Mouse (Mus musculus) lung, postnatal 25 days (tissue): ENCODE measurements around the gene Ggct.

ENCODE experiments used
- DNase-seq: peaks from one replicate; pipeline ENCODE4 v3.0.0; 2022; ENCODE audit warnings: low spot score

Ggct gene

DNA sequence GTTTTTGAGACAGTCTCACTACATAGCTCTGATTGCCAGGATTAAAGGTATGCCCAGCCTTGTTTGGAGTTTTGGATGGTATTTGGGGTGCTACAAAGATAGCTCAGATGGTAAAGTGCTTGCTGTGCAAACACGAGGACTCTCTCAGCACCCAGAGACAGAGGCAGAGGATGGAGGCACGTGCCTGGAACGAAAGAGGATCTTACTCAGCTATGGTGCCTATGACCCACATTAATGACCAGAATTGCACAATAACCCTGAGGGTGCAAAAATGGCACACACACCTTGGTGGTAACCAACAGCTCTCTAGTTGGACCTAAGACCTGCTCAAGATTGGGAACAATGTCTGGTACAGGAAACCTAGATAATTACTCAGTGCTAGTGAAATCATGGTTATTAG is 40.2 kb downstream of the Ggct start:
- DNase-seq: no peak

DNA sequence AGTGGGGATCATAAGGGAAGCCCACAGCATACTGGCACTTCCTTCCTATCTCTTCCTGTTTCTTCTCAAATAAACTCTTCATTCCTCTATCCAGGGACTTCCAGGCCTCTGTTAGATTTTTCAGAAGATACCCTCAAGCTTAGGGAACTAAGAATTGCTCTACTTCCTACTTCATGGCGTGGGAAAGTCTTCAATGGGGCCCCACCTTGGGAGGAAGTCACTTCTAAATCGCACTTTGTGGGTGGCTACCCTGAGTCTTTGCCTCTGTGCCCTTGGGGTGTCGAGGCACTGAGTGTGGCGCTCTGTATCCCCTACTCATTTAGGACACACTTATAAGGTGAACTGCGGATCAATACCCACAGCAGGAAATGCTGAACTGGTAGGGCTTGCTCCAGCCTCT is 44.1 kb downstream of the Ggct start:
- DNase-seq: no peak

DNA sequence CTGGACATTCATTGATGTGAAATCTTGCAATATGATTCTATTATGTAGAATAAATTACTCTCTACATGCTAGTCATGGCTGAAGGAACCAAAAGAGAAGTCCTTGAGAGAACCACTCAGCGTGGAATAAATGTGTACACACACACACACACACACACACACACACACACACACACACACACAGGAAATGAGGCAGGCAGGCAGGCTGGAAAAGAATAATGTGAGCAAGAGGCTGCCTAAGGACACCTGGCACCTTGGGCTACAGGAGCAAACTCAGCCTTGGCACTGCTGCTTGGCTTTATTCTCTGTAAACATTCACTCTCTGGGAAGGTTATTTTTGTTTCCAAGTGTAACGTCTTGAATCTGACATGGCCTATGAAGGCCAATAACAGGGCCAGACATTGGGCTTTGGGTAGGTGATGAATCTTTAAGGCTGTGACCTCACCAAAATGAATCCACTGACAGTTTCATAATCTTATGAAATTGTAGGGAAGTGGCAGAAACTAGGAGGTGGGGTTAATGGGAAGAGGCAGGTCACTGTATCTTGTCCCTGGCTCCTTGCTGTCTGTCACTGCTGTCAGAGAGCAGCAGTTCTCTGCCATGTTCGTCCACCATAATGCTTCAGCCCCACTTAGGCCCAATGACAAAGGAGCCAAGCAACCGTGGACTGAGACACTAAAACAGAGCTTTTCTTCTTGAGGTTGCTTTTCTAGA is 46.4 kb downstream of the Ggct start:
- no peak for DNase-seq

DNA sequence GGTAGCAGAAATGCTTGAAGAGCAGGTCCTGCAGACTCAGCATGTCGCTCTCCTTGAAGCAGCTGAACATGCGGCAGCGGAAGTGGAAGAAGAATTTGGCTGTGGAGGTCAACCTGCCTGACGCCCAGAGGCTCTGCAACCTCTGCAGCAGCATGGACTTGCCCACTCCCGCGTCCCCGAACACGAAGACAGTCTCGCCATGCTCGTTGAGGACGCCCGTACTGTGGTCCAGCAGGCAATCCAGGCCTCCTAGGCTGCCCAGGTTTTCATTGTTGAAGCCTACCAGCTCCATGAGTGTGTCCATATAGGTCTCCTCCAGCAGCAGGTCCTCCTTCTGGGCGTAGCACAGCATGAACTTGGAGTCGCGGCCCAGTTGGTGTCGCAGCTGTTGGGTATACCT is 48.2 kb downstream of the Ggct start:
- no peak for DNase-seq

DNA sequence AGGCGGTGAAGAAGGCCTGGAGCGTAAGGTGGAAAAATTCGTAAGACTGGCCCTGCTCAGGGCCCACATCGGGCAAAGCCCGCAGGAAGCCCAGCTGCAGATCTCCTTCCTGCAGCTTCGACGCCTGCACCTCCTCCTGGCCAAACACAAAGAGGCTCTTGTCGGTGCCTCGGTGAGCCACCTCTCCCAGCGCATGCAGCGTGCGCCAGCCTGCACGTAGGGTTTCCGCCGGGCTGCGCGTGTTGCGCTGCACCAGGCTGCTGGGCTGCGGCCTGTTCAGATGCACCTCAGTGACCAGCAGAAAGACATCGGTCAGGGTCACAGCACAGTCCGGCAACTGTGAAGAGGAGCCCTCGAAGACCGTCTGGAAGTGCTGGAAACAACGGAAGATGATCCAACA is 49.0 kb downstream of the Ggct start:
- no peak for DNase-seq

DNA sequence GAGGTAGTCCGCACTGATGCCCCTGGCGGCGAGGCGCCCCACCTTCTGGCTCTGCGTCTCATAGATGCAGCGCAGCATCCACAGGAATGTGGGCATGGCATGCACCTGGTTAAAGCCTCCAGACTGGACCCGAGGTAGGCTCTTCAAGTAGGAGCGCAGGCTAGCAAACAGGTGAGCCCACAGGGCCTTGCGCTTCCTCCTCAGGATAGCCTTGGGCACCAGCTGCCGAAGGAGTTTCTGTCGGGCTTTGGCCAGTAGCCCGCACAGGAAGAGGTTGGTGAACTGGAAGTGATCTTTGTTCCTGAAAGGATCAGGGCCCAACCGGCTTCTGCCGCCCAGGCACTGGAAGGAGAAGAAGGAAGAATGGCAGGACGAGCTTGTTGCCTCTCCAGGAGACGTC is 49.5 kb downstream of the Ggct start:
- no peak for DNase-seq

DNA sequence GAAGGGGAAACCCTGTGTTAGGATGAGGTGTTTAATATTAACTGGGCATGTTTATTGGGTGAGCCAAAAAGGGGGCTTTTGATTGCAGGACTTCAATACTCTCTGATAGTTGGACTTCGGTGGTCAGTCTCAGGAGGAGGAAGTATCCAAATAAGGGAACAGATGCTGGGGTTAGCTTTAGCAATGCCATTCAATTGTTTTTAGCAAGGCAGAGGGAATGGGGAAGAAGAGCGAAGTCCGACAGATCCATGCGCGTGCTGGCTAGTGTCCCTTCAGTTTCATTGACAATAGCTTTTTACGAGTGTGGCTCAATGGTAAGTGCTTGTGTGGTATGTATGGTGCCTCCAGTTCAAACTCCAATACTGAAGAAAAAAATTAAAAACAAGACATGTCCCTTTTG is 51.6 kb downstream of the Ggct start:
- DNase-seq: no peak

DNA sequence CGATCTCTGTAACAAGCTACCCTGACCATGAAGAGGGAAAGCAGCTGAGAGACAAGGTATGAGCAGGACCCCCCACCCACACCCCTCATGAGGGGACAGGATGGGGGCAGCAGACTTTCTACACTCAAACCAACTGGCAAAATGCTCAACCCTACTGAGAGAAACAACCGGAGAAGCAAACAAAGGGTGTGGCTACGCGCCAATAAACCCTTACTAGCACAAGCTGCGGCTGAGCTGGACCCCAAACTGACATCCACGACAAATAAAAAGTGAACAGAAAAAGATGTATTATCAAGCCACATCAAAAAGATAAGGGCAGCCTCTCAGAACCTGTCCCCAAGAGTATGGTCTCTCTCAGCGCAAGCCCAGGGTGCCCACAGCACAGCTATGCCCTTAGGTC is 52.6 kb downstream of the Ggct start:
- no peak for DNase-seq

DNA sequence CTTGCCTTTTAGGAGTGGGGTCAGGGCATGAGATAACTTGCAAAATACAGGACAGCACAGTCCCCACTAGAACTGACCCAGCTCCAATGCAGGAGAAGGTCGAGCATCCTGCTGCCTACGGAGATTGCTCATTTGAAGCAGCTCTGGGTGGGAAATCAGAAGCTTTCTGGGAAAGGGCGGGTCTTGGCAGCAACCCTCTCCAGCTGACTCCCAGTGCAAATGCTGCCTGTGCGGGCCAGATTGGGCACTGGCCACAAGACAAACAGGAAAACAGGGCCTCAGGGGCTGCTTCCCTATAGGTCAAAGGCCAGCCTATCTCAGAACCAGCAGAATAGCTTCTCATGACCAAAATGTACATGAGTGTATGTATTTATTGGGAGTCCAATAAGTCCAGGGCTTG is 53.1 kb downstream of the Ggct start:
- DNase-seq: peak; percentile 80

DNA sequence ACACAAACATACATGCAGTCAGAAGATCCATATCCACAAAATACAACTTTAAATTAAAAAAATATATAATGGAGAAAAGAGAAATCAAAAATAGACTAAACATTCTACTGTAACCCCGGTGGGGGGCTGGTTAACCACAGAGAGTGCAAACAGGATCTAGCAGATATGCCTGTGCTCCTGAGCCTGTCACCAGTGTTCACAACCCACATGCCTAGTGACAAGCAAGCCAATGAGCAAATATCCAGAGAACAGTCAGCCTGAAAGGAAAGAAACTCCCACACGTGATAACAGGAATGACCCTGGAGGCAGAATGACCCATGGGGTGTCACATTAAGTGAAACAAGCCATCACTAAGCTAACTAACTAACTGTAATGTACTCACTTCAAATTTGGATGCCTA is 56.3 kb downstream of the Ggct start:
- no peak for DNase-seq

DNA sequence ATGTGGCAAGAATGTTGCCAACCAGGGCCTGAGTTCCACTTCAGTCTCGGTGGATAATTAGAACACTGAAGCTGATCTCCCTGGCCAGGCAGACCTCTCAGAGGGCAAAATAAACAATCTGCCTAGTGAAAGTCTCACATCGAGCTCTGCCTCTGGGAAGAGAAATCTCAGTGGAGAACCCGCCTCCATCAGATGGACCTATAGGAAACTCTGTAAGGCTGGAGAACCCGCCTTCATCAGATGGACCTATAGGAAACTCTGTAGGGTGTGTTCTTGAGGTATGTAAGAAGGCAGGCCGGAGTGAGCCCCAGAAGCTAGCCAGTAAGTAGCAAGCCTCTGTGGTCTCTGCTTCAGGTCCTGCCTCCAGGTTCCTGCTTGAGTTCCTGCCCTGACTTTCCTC is 57.8 kb downstream of the Ggct start:
- no peak for DNase-seq

DNA sequence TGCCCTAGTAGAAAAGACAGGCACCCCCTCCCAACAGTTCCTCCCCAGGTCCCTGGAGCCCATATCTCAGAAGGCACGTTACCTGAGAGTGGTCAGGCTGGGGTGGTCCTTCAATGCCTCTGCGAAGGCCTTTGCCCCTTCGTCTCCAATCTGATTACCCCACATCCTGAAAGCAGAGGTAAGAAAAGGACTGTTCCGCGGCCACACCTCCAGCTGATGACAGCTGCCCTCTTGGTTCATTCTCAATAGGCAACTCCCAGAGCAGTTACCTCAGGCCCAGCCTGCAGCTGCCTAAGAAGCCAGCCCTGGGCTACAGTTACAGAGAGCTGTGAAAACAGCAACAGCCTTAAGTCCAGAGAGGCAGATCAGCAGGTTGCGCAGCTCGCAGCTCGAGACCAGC is 58.4 kb downstream of the Ggct start:
- DNase-seq: no peak

DNA sequence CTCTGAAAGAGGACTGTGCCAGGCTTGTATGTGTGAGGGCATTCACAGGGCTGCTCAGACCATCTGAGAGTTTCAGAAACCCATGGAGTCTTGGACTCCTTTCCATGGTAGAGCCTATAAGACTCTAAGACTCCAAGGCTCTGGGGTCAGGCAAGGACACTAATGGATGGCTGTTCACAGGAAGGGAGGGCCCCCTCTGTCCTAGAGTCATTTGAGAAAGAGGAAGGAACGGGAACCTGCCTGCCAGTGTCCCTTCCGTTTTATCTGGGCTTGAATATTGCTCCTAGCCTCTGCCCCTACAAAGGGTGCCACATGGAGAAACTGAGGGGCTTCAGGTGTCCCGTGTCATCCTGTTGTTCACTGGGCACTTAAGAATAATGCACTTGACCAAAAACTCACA is 58.9 kb downstream of the Ggct start:
- peak; percentile 70 for DNase-seq

DNA sequence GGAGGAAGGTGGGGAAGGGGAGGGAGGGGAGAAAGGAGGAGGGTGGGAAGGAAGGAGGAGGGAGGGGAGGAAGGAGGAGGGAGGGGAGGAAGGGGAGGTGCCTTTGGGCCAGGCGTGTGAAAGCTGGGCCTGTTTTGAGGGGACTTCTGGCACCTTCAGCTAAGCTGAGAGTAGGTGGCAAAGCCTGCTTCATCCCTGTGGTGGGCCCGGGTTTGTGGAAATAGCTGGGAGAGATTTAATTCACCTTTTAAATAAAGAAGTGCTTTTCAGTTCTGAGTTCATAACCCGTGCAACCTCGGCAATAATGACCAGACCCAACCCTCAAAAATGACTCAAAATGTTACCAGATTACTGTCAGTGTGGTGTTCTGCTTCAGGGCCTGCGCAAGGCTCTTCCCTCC is 59.5 kb downstream of the Ggct start:
- DNase-seq: no peak
